Mouse (Mus musculus) adipocyte (in vitro differentiated cells): ENCODE results near the gene Flad1.

Experiments used
- DNase-seq: peaks from one replicate; pipeline ENCODE4 v3.0.0-alpha.2; 2016; ENCODE audit warnings: low spot score

Gene Flad1

GRCm38 (mm10) chr3:89425876-89426275 is 14.2 kb upstream of the Flad1 start:
- no peak for DNase-seq

- DNase-seq = no peak
These were observed 13.5 kb upstream of the Flad1 start for GRCm38 (mm10) chr3:89425141-89425525.

GRCm38 (mm10) chr3:89424416-89425140 is 12.9 kb upstream of the Flad1 start:
- no peak for DNase-seq

- DNase-seq = no peak
These were observed 11.0 kb upstream of the Flad1 start for GRCm38 (mm10) chr3:89422556-89423205.

- no peak for DNase-seq
These were observed 10.3 kb upstream of the Flad1 start for GRCm38 (mm10) chr3:89421810-89422473.

- DNase-seq = peak; percentile 98
These were observed 9.5 kb upstream of the Flad1 start for GRCm38 (mm10) chr3:89421002-89421774.

- DNase-seq = no peak
These were observed 8.8 kb upstream of the Flad1 start for GRCm38 (mm10) chr3:89420421-89420820.

- DNase-seq = no peak
These were observed 8.3 kb upstream of the Flad1 start for GRCm38 (mm10) chr3:89419981-89420380.

GRCm38 (mm10) chr3:89419571-89419970 is 7.9 kb upstream of the Flad1 start:
- DNase-seq = peak; percentile 93

- DNase-seq = peak; percentile 95
These were observed 7.2 kb upstream of the Flad1 start for GRCm38 (mm10) chr3:89418861-89419250.

- peak; percentile 100 for DNase-seq
These were observed 6.6 kb upstream of the Flad1 start, which contains the start of the genes Cks1b and Shc1 for GRCm38 (mm10) chr3:89418170-89418860. Gene Cks1b, minus strand, starts transcription at chr3:89418383. Gene Shc1, plus strand, starts transcription at chr3:89418443.

- no peak for DNase-seq
These were observed 6.1 kb upstream of the Flad1 start for GRCm38 (mm10) chr3:89417840-89418169.

GRCm38 (mm10) chr3:89417131-89417530 is 5.5 kb upstream of the Flad1 start:
- no peak for DNase-seq

- no peak for DNase-seq
These were observed 4.5 kb upstream of the Flad1 start for GRCm38 (mm10) chr3:89416158-89416557.

- DNase-seq = no peak
These were observed 806 bp downstream of the Flad1 start for GRCm38 (mm10) chr3:89410864-89411263.

GRCm38 (mm10) chr3:89409701-89410100 is 2.0 kb downstream of the Flad1 start:
- DNase-seq = peak; percentile 79

GRCm38 (mm10) chr3:89408448-89408847 is 3.2 kb downstream of the Flad1 start:
- DNase-seq = no peak

- DNase-seq = no peak
These were observed 4.8 kb downstream of the Flad1 start for GRCm38 (mm10) chr3:89406887-89407286.

- DNase-seq = no peak
These were observed 9.0 kb downstream of the Flad1 start, which contains the start of gene Lenep for GRCm38 (mm10) chr3:89402693-89403092. Gene Lenep, minus strand, starts transcription at chr3:89402793.

- no peak for DNase-seq
These were observed 10.3 kb downstream of the Flad1 start for GRCm38 (mm10) chr3:89401329-89401728.

- no peak for DNase-seq
These were observed 15.0 kb downstream of the Flad1 start for GRCm38 (mm10) chr3:89396654-89397005.
